Mouse (Mus musculus) testis, adult 2 months (tissue): ENCODE data around the gene Me1. TPM values are rescaled to one million over a fixed set of nuclear protein-coding genes. Genes with fewer than 3 reads are reported as not detected.

Experiments
- H3K27ac ChIP-seq: fragments of 200-500 bp; 2 replicates; pipeline ENCODE4 v1.5.1; 2012; ENCODE audit warnings: low read depth, low read length; ENCODE audit not compliant: control insufficient read depth, insufficient read depth
- H3K27me3 ChIP-seq: fragments of 200-500 bp; 2 replicates; pipeline ENCODE4 v1.6.1; 2012; ENCODE audit warnings: mild to moderate bottlenecking, low read length, moderate library complexity; ENCODE audit not compliant: control insufficient read depth, insufficient read depth
- H3K36me3 ChIP-seq: fragments of 200-500 bp; 2 replicates; pipeline ENCODE4 v1.6.1; 2012; ENCODE audit warnings: mild to moderate bottlenecking, low read length; ENCODE audit not compliant: control insufficient read depth, insufficient read depth
- H3K4me1 ChIP-seq: fragments of 200-500 bp; 2 replicates; pipeline ENCODE4 v1.6.1; 2012; ENCODE audit warnings: low read length; ENCODE audit not compliant: control insufficient read depth, insufficient read depth
- H3K4me3 ChIP-seq: fragments of 200-500 bp; 2 replicates; pipeline ENCODE4 v1.5.1; 2012; ENCODE audit warnings: low read depth, mild to moderate bottlenecking, low read length, moderate library complexity, mixed read lengths; ENCODE audit not compliant: control insufficient read depth
- CTCF ChIP-seq: fragments of 200-500 bp; IDR thresholded peaks from 2 replicates; pipeline ENCODE4 v1.5.1; 2012; ENCODE audit warnings: low read depth, mild to moderate bottlenecking, inconsistent platforms, low read length, moderate library complexity; ENCODE audit not compliant: control insufficient read depth, insufficient read depth, insufficient replicate concordance
- POLR2A ChIP-seq: fragments of 200-500 bp; IDR thresholded peaks from 2 replicates; pipeline ENCODE4 v1.6.1; 2012; ENCODE audit warnings: low read depth, mild to moderate bottlenecking, inconsistent platforms, low read length, moderate library complexity; ENCODE audit not compliant: control insufficient read depth
- polyA plus RNA-seq: library from polyadenylated mRNA; depleted of rRNA; stranded (reverse); fragments of >200 nt; gene quantifications from 2 replicates; pipeline ENCODE4 v1.2.3, GENCODE M21; 2012

Gene Me1
- polyA plus RNA-seq, 1 experiment: 144 TPM

DNA sequence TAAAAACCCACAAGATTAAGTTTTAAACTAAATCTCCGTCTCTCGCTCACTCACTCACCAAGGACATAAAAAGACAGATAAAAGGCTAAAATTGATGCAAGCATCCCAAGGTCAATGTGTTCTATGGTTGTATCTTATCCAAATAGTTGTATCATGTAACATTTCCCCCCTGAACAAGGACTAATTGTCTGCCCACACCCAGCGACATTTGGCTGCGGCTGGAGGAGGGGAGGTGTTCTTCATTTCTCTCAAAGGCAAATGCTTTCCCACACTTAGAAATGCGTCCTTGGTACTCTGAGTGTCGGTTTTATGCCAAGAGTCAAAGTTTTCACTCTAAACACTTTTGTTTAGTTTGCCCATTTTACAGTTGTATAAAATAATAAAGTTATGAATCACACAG lies 13.2 kb upstream of the Me1 start:
- TF ChIP-seq CTCF (no peak), POLR2A (no peak)

DNA sequence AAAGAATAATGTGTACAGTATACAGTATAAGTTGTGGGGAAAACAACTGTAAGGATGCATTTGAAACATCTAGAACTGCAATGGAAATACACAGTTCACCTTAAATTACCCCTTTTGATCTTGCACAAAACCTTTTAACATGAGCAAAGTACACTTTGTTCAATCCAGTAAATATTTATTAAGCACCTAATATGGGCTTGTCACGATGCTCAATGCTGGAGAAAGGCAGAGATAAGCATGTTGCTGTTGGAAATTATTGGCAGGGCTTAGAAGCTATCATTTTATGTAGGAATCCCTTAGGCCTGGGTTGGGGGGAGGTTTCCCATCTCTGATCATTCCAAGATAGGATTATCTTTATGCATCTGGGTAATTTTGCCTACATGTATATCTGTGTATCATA lies 11.7 kb upstream of the Me1 start:
- Histone ChIP-seq H3K27ac (no peak overlapping the region), H3K36me3 (no peaks in the 10 kb centered on the region), H3K4me1 (peaks cover 2% of the 10 kb centered on the region; the same call in 1 of the 2 replicates), H3K27me3 (no peaks in the 10 kb centered on the region), H3K4me3 (no peak overlapping the region)
- TF ChIP-seq CTCF: no peak
- TF ChIP-seq POLR2A: no peak

More for the DNA sequence above, 13.2 kb upstream of the Me1 start:
- Histone ChIP-seq H3K27ac (peak overlapping the region; percentile 84), H3K36me3 (no peaks in the 10 kb centered on the region), H3K4me1 (peaks cover 2% of the 10 kb centered on the region; the same call in 1 of the 2 replicates), H3K27me3 (no peaks in the 10 kb centered on the region), H3K4me3 (no peak overlapping the region)

DNA sequence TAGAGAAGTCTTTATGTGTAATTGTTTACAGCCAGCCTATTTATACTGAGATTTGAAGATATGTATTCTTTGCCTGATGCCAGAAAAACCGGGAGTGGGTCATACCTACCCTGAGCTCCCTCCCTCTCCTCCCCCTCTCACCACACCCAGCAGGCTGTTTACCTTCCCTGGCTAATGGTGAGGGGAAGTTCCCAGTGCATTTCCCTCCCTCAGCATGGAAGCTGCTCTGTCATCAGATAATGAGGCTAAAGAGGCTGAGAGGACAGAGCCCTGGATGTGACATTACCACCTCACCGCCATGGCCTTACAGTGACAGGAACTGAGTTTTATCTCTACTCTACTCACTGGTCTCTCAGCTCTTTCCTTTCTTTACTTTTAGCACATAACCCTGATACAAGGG lies 6.1 kb upstream of the Me1 start:
- H3K27me3 ChIP-seq: no peaks in the 10 kb centered on the region
- no peak for TF ChIP-seq POLR2A
- TF ChIP-seq CTCF: no peak
- no peaks in the 10 kb centered on the region for H3K36me3 ChIP-seq
- H3K4me1 ChIP-seq: no peaks in the 10 kb centered on the region
- H3K27ac ChIP-seq: peak overlapping the region; percentile 0; the same call in 1 of the 2 replicates
- H3K4me3 ChIP-seq: no peak overlapping the region

DNA sequence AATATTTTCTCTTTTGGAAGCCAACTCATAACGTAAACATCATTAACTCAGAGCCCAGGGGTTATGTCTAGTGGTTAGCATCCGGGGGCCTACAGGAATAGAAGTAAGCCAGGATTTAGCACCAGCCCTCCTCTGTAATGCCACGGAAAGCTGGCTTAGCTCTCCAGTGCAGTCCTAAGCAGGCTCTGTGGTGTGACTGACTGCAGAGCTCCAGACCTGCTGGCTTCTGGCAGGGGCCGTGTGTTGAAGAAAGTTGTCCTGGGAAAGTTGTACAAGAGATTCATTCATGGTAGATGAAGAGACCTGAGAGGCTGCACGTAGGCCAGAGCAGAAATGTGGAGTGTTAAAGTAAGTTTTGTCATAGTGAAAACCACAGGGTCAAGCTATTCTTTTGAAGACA lies 5.5 kb upstream of the Me1 start:
- TF ChIP-seq POLR2A (no peak), CTCF (no peak)
- no peaks in the 10 kb centered on the region for H3K36me3 ChIP-seq
- peak overlapping the region; percentile 73 for H3K27ac ChIP-seq
- no peaks in the 10 kb centered on the region for H3K27me3 ChIP-seq
- no peaks in the 10 kb centered on the region for H3K4me1 ChIP-seq
- no peak overlapping the region for H3K4me3 ChIP-seq

DNA sequence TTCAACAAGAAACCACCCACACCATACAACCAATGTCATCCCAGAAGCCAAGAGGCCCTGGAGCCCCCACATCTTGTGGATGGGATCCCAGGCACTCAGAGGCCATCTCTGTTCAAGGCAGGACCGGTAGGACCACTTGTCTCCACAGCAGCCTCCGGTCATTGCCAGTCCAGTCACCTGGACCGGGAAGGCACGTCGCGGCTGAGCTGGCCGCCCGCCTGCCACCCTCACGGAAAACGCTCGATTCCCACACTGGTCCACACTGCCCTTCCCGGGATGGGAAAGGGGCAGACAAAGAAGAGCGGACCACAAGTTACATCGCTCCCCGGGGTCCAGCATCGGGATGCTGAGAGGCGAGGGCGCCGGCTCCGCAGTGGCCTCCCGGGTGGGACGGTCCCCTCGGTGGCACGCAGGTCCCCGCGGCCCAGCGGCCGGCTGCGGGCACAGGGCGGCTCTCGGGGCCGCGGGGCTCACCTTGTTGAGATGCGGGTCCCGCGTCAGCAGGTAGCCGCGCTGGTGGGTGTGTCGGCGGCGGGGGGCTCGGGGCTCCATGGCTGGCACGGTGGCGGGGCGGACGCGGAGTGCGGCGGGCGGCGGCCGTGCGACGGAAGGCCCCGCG lies 445 bp downstream of the Me1 start:
- H3K36me3 ChIP-seq: no peaks in the 10 kb centered on the region
- peak overlapping the region; percentile 86 for H3K27ac ChIP-seq
- H3K27me3 ChIP-seq: no peaks in the 10 kb centered on the region
- peaks cover 5% of the 10 kb centered on the region; the same call in 1 of the 2 replicates for H3K4me1 ChIP-seq
- H3K4me3 ChIP-seq: peak overlapping the region; percentile 91
- TF ChIP-seq CTCF (no peak), POLR2A (peak; percentile 55; the same call in 1 of the 2 replicates)

DNA sequence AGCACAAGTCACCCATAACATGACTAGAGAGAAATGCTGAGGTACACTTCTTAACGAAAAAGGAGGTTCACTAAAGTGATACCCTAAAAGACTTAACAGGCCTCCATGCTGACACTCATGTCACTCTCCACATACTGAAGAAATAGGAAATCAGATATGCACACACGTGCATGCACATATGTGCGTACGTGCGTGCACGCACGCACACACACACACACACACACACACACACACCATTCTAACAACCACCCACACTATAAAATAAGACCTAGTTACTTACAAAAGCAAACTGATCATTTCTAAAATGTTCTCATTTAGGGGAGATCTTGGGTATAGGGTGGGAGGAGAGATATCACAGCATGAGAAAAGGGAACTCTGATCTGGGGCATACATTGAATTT lies 1.1 kb downstream of the Me1 start:
- no peaks in the 10 kb centered on the region for H3K36me3 ChIP-seq
- H3K27me3 ChIP-seq: no peaks in the 10 kb centered on the region
- H3K4me1 ChIP-seq: peaks cover 5% of the 10 kb centered on the region; the same call in 1 of the 2 replicates
- H3K27ac ChIP-seq: peak overlapping the region; percentile 70; the same call in 1 of the 2 replicates
- peak overlapping the region; percentile 74 for H3K4me3 ChIP-seq
- TF ChIP-seq CTCF: no peak
- TF ChIP-seq POLR2A: no peak

DNA sequence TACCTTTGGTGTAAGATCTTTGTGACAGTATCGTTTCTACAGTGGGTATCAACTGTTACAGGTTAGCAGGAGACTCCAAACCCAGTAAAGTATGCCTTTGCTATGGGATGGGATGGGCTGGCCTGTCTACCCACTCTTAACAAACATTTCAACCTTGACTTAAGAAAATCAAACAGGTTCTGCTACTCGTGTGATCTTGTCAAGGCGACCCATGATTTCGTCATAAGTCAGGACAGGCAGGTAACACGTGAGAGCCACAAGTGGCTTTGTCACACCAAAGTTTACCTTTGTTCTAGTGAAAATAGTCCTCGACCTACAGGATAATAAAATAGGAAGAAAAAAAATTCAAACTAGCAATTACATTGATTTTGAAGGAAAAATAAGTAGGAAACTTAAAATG lies 1.8 kb downstream of the Me1 start:
- TF ChIP-seq CTCF (no peak), POLR2A (no peak)
- Histone ChIP-seq H3K4me1 (peaks cover 5% of the 10 kb centered on the region; the same call in 1 of the 2 replicates), H3K4me3 (no peak overlapping the region), H3K36me3 (no peaks in the 10 kb centered on the region), H3K27ac (0 out of 2 replicates have a peak overlapping the region, but pooled peaks have one; percentile 44), H3K27me3 (no peaks in the 10 kb centered on the region)
